Mouse (Mus musculus): Measurements from ENCODE around the gene Gpr87.
A peak's percentile ranks its signal among the peaks of the same experiment; 100 is the strongest.

Gene Gpr87

GRCm38 (mm10) chr3:59135911-59136653 is 58.8 kb downstream of the Gpr87 start:
- DNase-seq, result no peak

DNA sequence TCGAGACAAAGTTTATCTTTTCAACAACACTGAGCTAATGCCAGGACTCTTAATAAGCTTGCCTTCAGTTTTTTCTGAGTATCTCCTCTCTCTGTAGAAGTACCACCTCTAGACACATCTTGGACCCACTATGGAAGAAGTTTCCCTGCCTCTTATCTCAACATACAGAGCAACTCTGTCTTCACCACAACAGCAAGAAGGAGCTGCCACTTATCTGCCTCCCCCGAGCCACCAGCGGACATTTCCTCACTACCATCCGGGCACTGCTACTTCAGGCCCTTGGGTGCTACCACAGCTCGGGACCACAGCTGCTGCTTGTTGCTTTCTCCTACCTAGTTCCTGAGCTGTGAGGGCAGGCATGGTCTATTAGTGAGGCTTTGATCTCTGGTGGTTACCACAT is 61.7 kb downstream of the Gpr87 start:
- no peak for DNase-seq

GRCm38 (mm10) chr3:59131966-59132365 is 62.9 kb downstream of the Gpr87 start:
- DNase-seq, result no peak

DNA sequence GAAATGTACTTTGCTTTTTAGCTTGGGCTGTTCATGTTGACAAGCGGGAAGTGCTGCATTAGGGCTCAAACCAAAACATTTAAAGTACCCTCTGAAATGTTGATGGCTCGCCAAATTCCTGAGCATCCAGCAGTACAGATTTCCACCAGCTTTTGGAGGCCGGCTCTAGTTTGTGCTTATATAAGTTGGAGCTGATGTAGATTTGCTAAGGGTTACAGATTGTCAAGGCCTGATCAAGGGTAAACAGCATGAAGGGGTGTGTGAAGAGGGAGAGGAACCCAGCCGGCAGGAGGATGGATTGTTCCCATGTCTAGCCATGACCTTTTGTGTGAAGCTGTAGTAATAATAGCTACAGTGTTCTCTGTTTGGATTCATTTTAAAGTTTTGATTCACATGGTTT is 63.8 kb downstream of the Gpr87 start:
- no peak for DNase-seq

- peak; percentile 28 for DNase-seq
These were observed 64.5 kb downstream of the Gpr87 start for GRCm38 (mm10) chr3:59130431-59130830.

GRCm38 (mm10) chr3:59129547-59129946 is 65.4 kb downstream of the Gpr87 start:
- no peak for DNase-seq
